ENCODE assay signal across 18 mouse cellular contexts in genomic region chr2:130496931-130497330, GRCm38 (mm10). TPM values are rescaled to one million over a fixed set of nuclear protein-coding genes. Genes with fewer than 3 reads are reported as not detected.
A peak's percentile ranks its signal among the peaks of the same experiment; 100 is the strongest.
DNase-seq lines count a peak whose midpoint lies in the region; ATAC-seq lines count a peak whose summit lies in the region.
"Had no signal": no experiment of that assay in that cellular context is flagged by ENCODE, and none has a peak within 500 bp of the region (broad histone marks: within the 10 kb centered on the region; RNA-seq: fewer than 3 reads in every experiment).

No protein-coding gene starts in this region.

- H3K4me3 ChIP-seq in heart, embryonic 10.5 days: no peak overlapping the region
- H3K4me3 ChIP-seq in hindbrain, embryonic 13.5 days: no peak overlapping the region
- H3K4me3 ChIP-seq in hindbrain, embryonic 14.5 days (replicated peaks; ENCODE audit: low read length): no peak overlapping the region
- H3K4me3 ChIP-seq in macrophage (ENCODE audit: inconsistent target): no peak overlapping the region
- H3K4me3 ChIP-seq: forebrain, embryonic 12.5 days; limb, embryonic 10.5 days; liver, embryonic 12.5 days had no signal

- 28% methylated on average over 4 of the region's 4 CpGs for WGBS in heart, embryonic 10.5 days
- 39% methylated on average over 4 of the region's 4 CpGs for WGBS in hindbrain, embryonic 13.5 days
- WGBS in hindbrain, embryonic 14.5 days: 32% methylated on average over 4 of the region's 4 CpGs
- WGBS in macrophage (ENCODE audit: missing documents): 86% methylated on average over 4 of the region's 4 CpGs

- peaks cover 100% of the 10 kb centered on the region for H3K79me2 ChIP-seq in macrophage (ENCODE audit: inconsistent target)

- peaks cover 21% of the 10 kb centered on the region for H3K4me1 ChIP-seq in heart, embryonic 10.5 days
- peaks cover 34% of the 10 kb centered on the region for H3K4me1 ChIP-seq in hindbrain, embryonic 13.5 days (replicated peaks)
- H3K4me1 ChIP-seq in hindbrain, embryonic 14.5 days (replicated peaks; ENCODE audit: control insufficient read depth, insufficient read depth, low read length): 0 out of 2 replicates have a peak, but pooled peaks cover 9% of the 10 kb centered on the region
- H3K4me1 ChIP-seq: limb, embryonic 10.5 days had no signal

- H3K9me3 ChIP-seq in heart, embryonic 10.5 days: no peaks in the 10 kb centered on the region
- no peaks in the 10 kb centered on the region; the same call in 1 of the 2 replicates for H3K9me3 ChIP-seq in hindbrain, embryonic 13.5 days
- H3K9me3 ChIP-seq in hindbrain, embryonic 14.5 days (ENCODE audit: control insufficient read depth, low read length): no peaks in the 10 kb centered on the region
- H3K9me3 ChIP-seq: limb, embryonic 10.5 days; liver, embryonic 12.5 days had no signal

- ATAC-seq in hindbrain, embryonic 13.5 days (ENCODE audit: low FRiP score): no peak
- ATAC-seq in hindbrain, embryonic 14.5 days (ENCODE audit: low FRiP score): no peak
- ATAC-seq in cerebellum, adult (ENCODE audit: insufficient number of reproducible peaks, low FRiP score, low TSS enrichment): no peak
- ATAC-seq: liver, embryonic 12.5 days had no signal

- no peak for DNase-seq in heart, embryonic 10.5 days (ENCODE audit: low spot score)
- DNase-seq in heart, postnatal 10 days: no peak
- no peak for DNase-seq in hindbrain, embryonic 14.5 days (ENCODE audit: low spot score)
- DNase-seq in 3T3-L1 (ENCODE audit: low read depth, low spot score): peak; percentile 87
- DNase-seq in natural killer cell, adult 2 months (ENCODE audit: low spot score in 2 of 2): no peak
- DNase-seq: adrenal gland, adult 8-10 months; cerebellum, adult 9-11 months; embryo, embryonic 11 days; kidney, adult 2 months; kidney, postnatal 4 days; layer of hippocampus, postnatal 36 days; thymus, postnatal 4 days had no signal

- intact Hi-C loops in heart, postnatal 10 days (cut with DNase I): no loop called here

- H3K36me3 ChIP-seq in heart, embryonic 10.5 days: 0 out of 2 replicates have a peak, but pooled peaks cover 4% of the 10 kb centered on the region
- no peaks in the 10 kb centered on the region for H3K36me3 ChIP-seq in hindbrain, embryonic 13.5 days
- no peaks in the 10 kb centered on the region for H3K36me3 ChIP-seq in hindbrain, embryonic 14.5 days (replicated peaks; ENCODE audit: control insufficient read depth, insufficient read depth)
- H3K36me3 ChIP-seq in macrophage (ENCODE audit: inconsistent target): no peaks in the 10 kb centered on the region
- H3K36me3 ChIP-seq: forebrain, embryonic 12.5 days; liver, embryonic 12.5 days had no signal

- no peaks in the 10 kb centered on the region for H3K27me3 ChIP-seq in heart, embryonic 10.5 days (ENCODE audit: insufficient read depth, poor library complexity, severe bottlenecking)
- no peaks in the 10 kb centered on the region for H3K27me3 ChIP-seq in hindbrain, embryonic 13.5 days
- no peaks in the 10 kb centered on the region for H3K27me3 ChIP-seq in hindbrain, embryonic 14.5 days (ENCODE audit: control insufficient read depth, insufficient read depth, low read length)
- H3K27me3 ChIP-seq: forebrain, embryonic 12.5 days; liver, embryonic 12.5 days had no signal

- H3K27ac ChIP-seq in heart, embryonic 10.5 days: peak overlapping the region; percentile 47; the same call in 1 of the 2 replicates
- 0 out of 2 replicates have a peak overlapping the region, but pooled peaks have one; percentile 66 for H3K27ac ChIP-seq in hindbrain, embryonic 13.5 days
- H3K27ac ChIP-seq in hindbrain, embryonic 14.5 days: no peak overlapping the region
- peak overlapping the region; percentile 69 for H3K27ac ChIP-seq in macrophage
- H3K27ac ChIP-seq: limb, embryonic 10.5 days; liver, embryonic 12.5 days had no signal

- H3K9ac ChIP-seq in hindbrain, embryonic 13.5 days: no peak overlapping the region
- H3K9ac ChIP-seq in hindbrain, embryonic 14.5 days: no peak overlapping the region
- H3K9ac ChIP-seq: forebrain, embryonic 12.5 days; liver, embryonic 12.5 days had no signal

- H3K4me2 ChIP-seq in hindbrain, embryonic 13.5 days: no peak overlapping the region
- H3K4me2 ChIP-seq in hindbrain, embryonic 14.5 days (replicated peaks): no peak overlapping the region
- H3K4me2 ChIP-seq: forebrain, embryonic 12.5 days; liver, embryonic 12.5 days had no signal

RNA-seq across cellular contexts. Expression of gene Ptpra, which starts 46.9 kb away (rescaled TPM):
- 73.3 and 85.5 TPM in 2 replicates for polyA plus RNA-seq in heart, embryonic 10.5 days (2016; fragmentation: Nextera tagmentation; extraction: Ambion mirVana)
- total RNA-seq in heart, postnatal 10 days (2021): 10 to 100 TPM; 76.0 to 76.1 TPM
- 123 and 126 TPM in 2 replicates for polyA plus RNA-seq in hindbrain, embryonic 13.5 days (2015; fragmentation: Nextera tagmentation; extraction: Ambion mirVana)
- polyA plus RNA-seq in hindbrain, embryonic 14.5 days (2014; fragmentation: Nextera tagmentation; extraction: Ambion mirVana): 158 and 171 TPM in 2 replicates
- total RNA-seq in macrophage (2018; cell fraction: chromatin; rRNA removed): 100 to 1,000 TPM; 111 to 422 (median 259) TPM
- 100 to 1,000 TPM; 105 to 193 (median 134) TPM for total RNA-seq in macrophage (2018; cell fraction: cytosol; rRNA removed)
- 100 to 1,000 TPM; 110 to 340 (median 159) TPM for total RNA-seq in macrophage (2018; cell fraction: nucleus; rRNA removed)
- polyA plus RNA-seq in macrophage (2018): 146 to 403 TPM (median 209 TPM) in 3 replicates
